Mouse (Mus musculus) bone marrow, adult 2 months (tissue): ENCODE measurements around the gene Corin. TPM values are rescaled to one million over a fixed set of nuclear protein-coding genes. Genes with fewer than 3 reads are reported as not detected.

ENCODE experiments used
- H3K27ac ChIP-seq: fragments of 200-500 bp; 2 replicates; pipeline ENCODE4 v1.5.1; 2012; ENCODE audit warnings: low read depth, mild to moderate bottlenecking, control low read depth, inconsistent platforms, low read length; ENCODE audit not compliant: control insufficient read depth, poor library complexity, insufficient read depth
- H3K4me1 ChIP-seq: fragments of 200-500 bp; 2 replicates; pipeline ENCODE4 v1.6.1; 2011; ENCODE audit warnings: low read length; ENCODE audit not compliant: control insufficient read depth, insufficient read depth
- H3K4me3 ChIP-seq: fragments of 200-500 bp; replicated peaks from 2 replicates; pipeline ENCODE3; 2011; ENCODE audit warnings: mild to moderate bottlenecking, low read depth, low read length, control low read depth; ENCODE audit not compliant: control insufficient read depth
- CTCF ChIP-seq: fragments of 200-500 bp; IDR thresholded peaks from 2 replicates; pipeline ENCODE4 v1.5.1; 2011; ENCODE audit warnings: low read length, control low read depth; ENCODE audit not compliant: control insufficient read depth, insufficient read depth
- POLR2A ChIP-seq: fragments of 200-500 bp; IDR thresholded peaks from 2 replicates; pipeline ENCODE4 v1.6.1; 2011; ENCODE audit warnings: low read depth, mild to moderate bottlenecking, control low read depth, low read length, borderline replicate concordance; ENCODE audit not compliant: control insufficient read depth
- WGBS: fragments of 180-500 bp; shearing (Covaris S2); methylation state at CpG from one replicate; pipeline ENCODE4 v1.1.7; 2018; 5-methylcytosine and 5-hydroxymethylcytosine counted together
- polyA plus RNA-seq: library from polyadenylated mRNA; stranded (reverse); fragments of >200 nt; gene quantifications from 2 replicates; pipeline ENCODE4 v1.2.4, GENCODE M21; 2011; ENCODE audit warnings: low replicate concordance; ENCODE audit not compliant: missing spikeins, insufficient read depth, insufficient read length

The Corin gene
- polyA plus RNA-seq, 1 experiment = not detected

GRCm38 (mm10) chr5:72425342-72426010 is 78.8 kb downstream of the Corin start:
- Histone ChIP-seq H3K4me1 (no peaks in the 10 kb centered on the region), H3K4me3 (no peak overlapping the region), H3K27ac (no peak overlapping the region)
- TF ChIP-seq CTCF = no peak
- no peak for TF ChIP-seq POLR2A

DNA sequence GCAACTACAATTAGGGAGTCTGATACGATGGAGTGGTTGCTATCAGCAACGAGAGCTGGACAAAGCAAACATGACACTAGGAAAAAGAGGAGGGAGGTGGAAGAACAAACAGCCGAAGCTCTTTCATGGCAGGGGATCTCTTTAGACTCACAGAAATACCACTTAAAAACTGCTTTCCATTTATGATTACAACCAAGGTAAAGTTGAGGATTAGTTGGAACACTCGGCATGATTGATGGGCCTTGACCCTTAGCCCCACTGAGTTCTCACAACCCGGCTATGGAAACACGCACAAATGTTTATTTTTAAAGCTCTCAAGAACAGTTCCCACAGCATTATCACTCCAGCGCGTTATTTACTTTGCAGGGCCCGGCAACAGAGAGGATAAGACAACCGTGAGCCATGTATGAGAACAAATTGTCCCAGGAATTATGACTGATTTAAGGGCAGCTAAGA is 92.4 kb downstream of the Corin start:
- Histone ChIP-seq H3K4me3 (no peak overlapping the region), H3K4me1 (no peaks in the 10 kb centered on the region), H3K27ac (no peak overlapping the region)
- 66% methylated on average over 10 of the region's 10 CpGs for WGBS
- TF ChIP-seq POLR2A (no peak), CTCF (no peak)

GRCm38 (mm10) chr5:72410841-72411240 is 93.4 kb downstream of the Corin start:
- H3K4me3 ChIP-seq = no peak overlapping the region
- 82% methylated on average over 3 of the region's 3 CpGs for WGBS
- TF ChIP-seq CTCF (no peak), POLR2A (no peak)
- no peaks in the 10 kb centered on the region for H3K4me1 ChIP-seq
- no peak overlapping the region for H3K27ac ChIP-seq

DNA sequence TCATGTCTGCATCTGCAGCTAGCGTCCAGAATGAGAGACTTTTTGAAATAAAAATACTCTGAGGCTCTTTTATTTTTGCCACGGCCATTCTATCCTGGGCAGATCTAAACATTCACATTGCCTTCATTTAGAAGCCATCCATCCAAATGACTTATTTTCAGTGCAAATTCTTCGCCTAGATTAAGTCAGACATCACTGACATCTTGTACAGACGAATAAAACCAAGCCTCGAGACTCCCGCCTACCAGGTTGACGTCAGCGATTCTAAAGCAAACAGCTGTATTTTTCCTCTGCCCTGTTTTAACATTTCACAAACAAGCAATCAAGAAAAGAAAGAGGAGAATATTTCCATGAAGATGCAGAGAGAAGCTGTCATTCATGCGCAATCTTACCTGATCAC is 100.9 kb downstream of the Corin start:
- Histone ChIP-seq H3K27ac (no peak overlapping the region), H3K4me1 (no peaks in the 10 kb centered on the region), H3K4me3 (no peak overlapping the region)
- no peak for TF ChIP-seq CTCF
- no peak for TF ChIP-seq POLR2A
- WGBS = 81% methylated on average over 9 of the region's 9 CpGs

DNA sequence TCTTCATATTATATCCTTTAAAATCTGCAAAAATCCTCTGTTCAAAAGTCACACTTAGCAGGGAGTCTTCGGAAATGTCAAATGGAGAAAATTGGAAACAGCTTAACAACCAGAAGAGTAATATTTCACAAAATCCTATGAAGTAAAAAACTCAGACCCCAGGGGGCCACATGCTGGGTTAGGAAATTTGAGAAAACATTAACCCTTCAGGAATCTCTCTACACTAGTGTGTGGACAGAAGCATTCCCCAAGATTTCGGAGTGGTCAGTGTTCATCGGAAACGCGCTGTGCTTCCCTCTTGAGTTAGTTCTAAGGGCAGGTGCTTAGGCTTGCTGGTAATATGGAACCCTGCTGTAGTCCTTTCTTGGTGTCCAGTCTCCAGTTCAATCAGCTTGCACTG is 101.4 kb downstream of the Corin start:
- WGBS = 87% methylated on average over 5 of the region's 5 CpGs
- Histone ChIP-seq H3K4me3 (no peak overlapping the region), H3K4me1 (no peaks in the 10 kb centered on the region), H3K27ac (no peak overlapping the region)
- TF ChIP-seq POLR2A (no peak), CTCF (no peak)

- TF ChIP-seq CTCF = no peak
- no peak for TF ChIP-seq POLR2A
- no peaks in the 10 kb centered on the region for H3K4me1 ChIP-seq
- no peak overlapping the region for H3K4me3 ChIP-seq
- WGBS = 78% methylated on average over 10 of the region's 10 CpGs
- no peak overlapping the region for H3K27ac ChIP-seq
These were observed 102.5 kb downstream of the Corin start for GRCm38 (mm10) chr5:72401778-72402177.

- WGBS = 65% methylated on average over 3 of the region's 3 CpGs
- H3K27ac ChIP-seq = no peak overlapping the region
- no peak overlapping the region for H3K4me3 ChIP-seq
- TF ChIP-seq POLR2A (no peak), CTCF (no peak)
- no peaks in the 10 kb centered on the region for H3K4me1 ChIP-seq
These were observed 103.0 kb downstream of the Corin start for GRCm38 (mm10) chr5:72401251-72401650.

DNA sequence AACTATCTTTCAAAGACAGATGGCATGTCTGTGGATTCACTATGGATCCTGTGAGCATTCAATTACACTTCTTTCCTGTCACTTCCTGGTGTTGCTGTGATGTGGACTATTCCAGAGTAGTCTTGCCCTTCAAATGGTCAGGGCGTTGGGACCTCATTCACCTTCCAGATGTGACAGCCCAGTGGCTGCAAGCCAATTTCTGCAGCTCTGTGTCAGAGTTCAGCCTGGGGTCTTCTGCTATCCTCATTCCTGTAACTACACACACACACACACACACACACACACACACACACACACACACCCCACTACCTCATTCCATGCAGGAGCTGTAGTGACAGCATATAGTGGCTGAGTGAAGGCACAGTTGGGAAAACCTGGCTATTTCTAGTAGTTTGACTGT is 122.1 kb downstream of the Corin start:
- TF ChIP-seq CTCF = no peak
- no peak for TF ChIP-seq POLR2A
- 65% methylated on average over 1 of the region's 1 CpGs for WGBS

GRCm38 (mm10) chr5:72380616-72381015 is 123.7 kb downstream of the Corin start:
- Histone ChIP-seq H3K4me3 (no peak overlapping the region), H3K4me1 (no peaks in the 10 kb centered on the region), H3K27ac (no peak overlapping the region)
- 81% methylated on average over 8 of the region's 8 CpGs for WGBS
- TF ChIP-seq POLR2A (no peak), CTCF (no peak)

More for the DNA sequence above, 122.1 kb downstream of the Corin start:
- Histone ChIP-seq H3K4me1 (no peaks in the 10 kb centered on the region), H3K4me3 (no peak overlapping the region), H3K27ac (no peak overlapping the region)

GRCm38 (mm10) chr5:72368004-72368403 is 136.3 kb downstream of the Corin start:
- WGBS = 78% methylated on average over 3 of the region's 3 CpGs
- TF ChIP-seq POLR2A (no peak), CTCF (no peak)
- no peak overlapping the region for H3K27ac ChIP-seq

More at GRCm38 (mm10) chr5:72368004-72368403, 136.3 kb downstream of the Corin start:
- Histone ChIP-seq H3K4me3 (no peak overlapping the region), H3K4me1 (no peaks in the 10 kb centered on the region)
